Mouse (Mus musculus) erythroblast, embryonic 14.5 days (primary cell): Measurements from ENCODE around the gene Kat2b.

Source experiments
- GATA1 ChIP-seq: IDR thresholded peaks from 2 replicates; pipeline ENCODE4 v1.6.1; 2012; ENCODE audit warnings: low read length, inconsistent platforms, mixed read lengths
- TAL1 ChIP-seq: IDR thresholded peaks from 3 replicates; pipeline ENCODE4 v1.6.1; 2012; ENCODE audit warnings: low read length, inconsistent platforms, mixed read lengths

DNA sequence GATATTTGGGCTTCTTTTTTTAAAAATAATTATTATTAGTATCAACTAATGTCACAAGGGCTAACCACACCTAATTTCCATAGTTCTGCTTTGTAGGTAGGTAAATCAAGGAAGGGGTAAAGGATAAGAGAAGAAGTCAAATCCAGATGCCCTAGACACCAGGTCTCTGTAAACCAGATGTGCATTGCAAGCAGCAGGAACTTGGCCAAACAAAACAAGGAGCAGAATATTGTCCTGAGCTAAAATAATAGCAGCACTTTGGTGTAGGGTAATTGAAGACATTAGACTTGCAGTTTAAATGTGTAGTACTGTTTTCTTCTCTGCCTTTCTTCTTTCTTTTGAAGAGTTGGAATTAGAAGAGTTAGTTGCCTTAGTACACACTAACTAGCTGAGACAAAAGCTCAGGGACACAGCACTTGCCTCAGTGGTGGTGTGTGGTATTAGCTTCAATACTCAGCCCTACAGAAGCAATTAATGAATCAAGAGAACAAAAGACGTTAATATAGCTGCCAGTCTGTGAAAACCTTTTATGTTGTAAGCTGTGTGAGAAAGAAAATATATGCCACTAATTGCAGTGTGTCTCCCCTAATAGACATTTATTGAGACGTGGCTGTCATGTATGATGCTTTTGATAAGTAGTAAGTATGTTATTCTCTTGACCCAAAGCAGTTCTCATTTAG lies 98.2 kb downstream of the Kat2b start:
- TF ChIP-seq GATA1: no peak
- no peak for TF ChIP-seq TAL1
